In genomic region chr5:66800243-66800642, GRCm38 (mm10) we compare ENCODE assay signal across 11 mouse cellular contexts. TPM values are rescaled to one million over a fixed set of nuclear protein-coding genes. Genes with fewer than 3 reads are reported as not detected.
DNase-seq lines count a peak whose midpoint lies in the region; ATAC-seq lines count a peak whose summit lies in the region.
"Had no signal": no experiment of that assay in that cellular context is flagged by ENCODE, and none has a peak within 500 bp of the region (broad histone marks: within the 10 kb centered on the region; RNA-seq: fewer than 3 reads in every experiment).

No protein-coding gene starts in this region.

- peak; percentile 24 for DNase-seq in adrenal gland, postnatal 10 days
- no peak for DNase-seq in adrenal gland, adult 18-20 months (ENCODE audit: low spot score in 2 of 2)
- no peak for DNase-seq in lung, postnatal 25 days (ENCODE audit: low spot score)
- DNase-seq in adipocyte (ENCODE audit: low spot score), result no peak
- no peak for DNase-seq in spleen, postnatal 4 days (ENCODE audit: low spot score in 2 of 2)
- DNase-seq: gastrocnemius, postnatal 10 days had no signal

- no peak overlapping the region for H3K4me3 ChIP-seq in lung, embryonic 15.5 days
- no peak overlapping the region for H3K4me3 ChIP-seq in intestine, embryonic 15.5 days (replicated peaks)
- no peak overlapping the region for H3K4me3 ChIP-seq in neural tube, embryonic 14.5 days (ENCODE audit: low read depth, low read length)

- H3K4me2 ChIP-seq in lung, embryonic 15.5 days, result peak overlapping the region; percentile 23; the same call in 1 of the 2 replicates
- H3K4me2 ChIP-seq in intestine, embryonic 15.5 days (replicated peaks), result peak overlapping the region; percentile 9; the same call in 1 of the 2 replicates
- no peak overlapping the region for H3K4me2 ChIP-seq in neural tube, embryonic 14.5 days (ENCODE audit: low read depth, low read length)

- WGBS in lung, embryonic 15.5 days, result 11% methylated on average over 9 of the region's 9 CpGs
- 7% methylated on average over 9 of the region's 9 CpGs for WGBS in intestine, embryonic 15.5 days
- 5% methylated on average over 9 of the region's 9 CpGs for WGBS in neural tube, embryonic 14.5 days

- no peaks in the 10 kb centered on the region for H3K36me3 ChIP-seq in lung, embryonic 15.5 days
- no peaks in the 10 kb centered on the region for H3K36me3 ChIP-seq in intestine, embryonic 15.5 days
- H3K36me3 ChIP-seq in neural tube, embryonic 14.5 days (ENCODE audit: control insufficient read depth, insufficient read depth, low read length), result no peaks in the 10 kb centered on the region

- peaks cover 57% of the 10 kb centered on the region for H3K4me1 ChIP-seq in lung, embryonic 15.5 days
- peaks cover 19% of the 10 kb centered on the region for H3K4me1 ChIP-seq in intestine, embryonic 15.5 days (replicated peaks)
- H3K4me1 ChIP-seq in neural tube, embryonic 14.5 days (ENCODE audit: control insufficient read depth, insufficient read depth, low read length), result peaks cover 18% of the 10 kb centered on the region

- ATAC-seq in lung, embryonic 15.5 days (ENCODE audit: borderline replicate concordance, extremely low read depth, low FRiP score, low TSS enrichment), result no peak
- 0 out of 2 replicates have a peak, but pooled peaks have one; percentile 17 for ATAC-seq in intestine, embryonic 15.5 days
- no peak for ATAC-seq in neural tube, embryonic 14.5 days (ENCODE audit: low read depth)
- ATAC-seq: Patski had no signal

- H3K9me3 ChIP-seq in lung, embryonic 15.5 days, result no peaks in the 10 kb centered on the region
- H3K9me3 ChIP-seq in intestine, embryonic 15.5 days, result no peaks in the 10 kb centered on the region
- H3K9me3 ChIP-seq in neural tube, embryonic 14.5 days (ENCODE audit: control insufficient read depth, low read length), result no peaks in the 10 kb centered on the region

- H3K27me3 ChIP-seq in lung, embryonic 15.5 days, result no peaks in the 10 kb centered on the region
- H3K27me3 ChIP-seq in intestine, embryonic 15.5 days (replicated peaks), result no peaks in the 10 kb centered on the region
- H3K27me3 ChIP-seq in neural tube, embryonic 14.5 days (ENCODE audit: control insufficient read depth, insufficient read depth, low read length), result no peaks in the 10 kb centered on the region
- H3K27me3 ChIP-seq: Patski had no signal

- peak overlapping the region; percentile 43 for H3K27ac ChIP-seq in lung, embryonic 15.5 days
- no peak overlapping the region for H3K27ac ChIP-seq in intestine, embryonic 15.5 days
- peak overlapping the region; percentile 45; the same call in 1 of the 2 replicates for H3K27ac ChIP-seq in neural tube, embryonic 14.5 days (ENCODE audit: low read depth, low read length)
- H3K27ac ChIP-seq: liver, embryonic 14.5 days had no signal

- H3K9ac ChIP-seq in lung, embryonic 15.5 days, result no peak overlapping the region
- H3K9ac ChIP-seq in intestine, embryonic 15.5 days, result no peak overlapping the region
- H3K9ac ChIP-seq in neural tube, embryonic 14.5 days (replicated peaks; ENCODE audit: low read depth, low read length), result no peak overlapping the region
- H3K9ac ChIP-seq: liver, embryonic 14.5 days had no signal

RNA-seq across cellular contexts. Expression of gene Limch1, which starts 54.6 kb away (rescaled TPM):
- total RNA-seq in adrenal gland, postnatal 10 days (2021), result 100 to 1,000 TPM in 1 of 2 experiments, 10 to 100 TPM in 1; 69.5 to 100 TPM
- total RNA-seq in adrenal gland, adult 18-20 months (2021), result 10 to 100 TPM; 53.2 to 69.4 TPM
- 74.0 and 77.2 TPM in 2 replicates for polyA plus RNA-seq in lung, embryonic 15.5 days (2015; fragmentation: Nextera tagmentation; extraction: Ambion mirVana)
- 11.3 and 11.7 TPM in 2 replicates for polyA plus RNA-seq in intestine, embryonic 15.5 days (2015; fragmentation: Nextera tagmentation; extraction: Ambion mirVana)
- polyA plus RNA-seq in neural tube, embryonic 14.5 days (2014; fragmentation: Nextera tagmentation; extraction: Ambion mirVana), result 81.8 and 84.9 TPM in 2 replicates
